In genomic region chr2:62484906-62485305, GRCm38 (mm10) we compare ENCODE assay signal across 16 mouse cellular contexts. TPM values are rescaled to one million over a fixed set of nuclear protein-coding genes. Genes with fewer than 3 reads are reported as not detected.
DNase-seq lines count a peak whose midpoint lies in the region; ATAC-seq and TF ChIP-seq lines count a peak whose summit lies in the region.
"Had no signal": no experiment of that assay in that cellular context is flagged by ENCODE, and none has a peak within 500 bp of the region (broad histone marks: within the 10 kb centered on the region; RNA-seq: fewer than 3 reads in every experiment).

No protein-coding gene starts in this region.

- ATAC-seq in megakaryocyte progenitor cell, adult 5-6 weeks (replicated peaks; ENCODE audit: poor library complexity), result peak; percentile 48; the same call in 1 of the 2 replicates
- no peak for ATAC-seq in forebrain, embryonic 12.5 days (ENCODE audit: low FRiP score)
- ATAC-seq in midbrain, embryonic 14.5 days (ENCODE audit: low FRiP score, low TSS enrichment), result no peak
- ATAC-seq: intestine, embryonic 15.5 days had no signal

- no peak for TF ChIP-seq CTCF in cerebellum, adult 2 months (IDR thresholded peaks at IDR 0.05; ENCODE audit: borderline replicate concordance, insufficient read depth, low read depth, low read length)

- 58% methylated on average over 3 of the region's 3 CpGs for WGBS in cerebellum, adult 2 months
- WGBS in forebrain, embryonic 12.5 days, result 88% methylated on average over 3 of the region's 3 CpGs
- 90% methylated on average over 3 of the region's 3 CpGs for WGBS in midbrain, embryonic 14.5 days

- intact Hi-C loops in left cerebral cortex, postnatal 4 days (cut with DNase I), result no loop called here
- intact Hi-C loops in left cerebral cortex, postnatal 25 days (cut with DNase I), result no loop called here

- H3K4me1 ChIP-seq in cerebellum, adult 2 months (ENCODE audit: control insufficient read depth, insufficient read depth, low read length), result no peaks in the 10 kb centered on the region
- no peaks in the 10 kb centered on the region for H3K4me1 ChIP-seq in forebrain, embryonic 12.5 days
- H3K4me1 ChIP-seq in midbrain, embryonic 14.5 days (ENCODE audit: control insufficient read depth, insufficient read depth, low read length), result 0 out of 2 replicates have a peak, but pooled peaks cover 3% of the 10 kb centered on the region
- H3K4me1 ChIP-seq: intestine, embryonic 15.5 days; limb, embryonic 15.5 days; megakaryocyte, embryonic 14.5 days had no signal

- no peaks in the 10 kb centered on the region for H3K9me3 ChIP-seq in forebrain, embryonic 12.5 days
- H3K9me3 ChIP-seq in midbrain, embryonic 14.5 days (ENCODE audit: control insufficient read depth, low read length), result no peaks in the 10 kb centered on the region
- H3K9me3 ChIP-seq: intestine, embryonic 15.5 days; limb, embryonic 15.5 days; megakaryocyte, embryonic 14.5 days had no signal

- no peaks in the 10 kb centered on the region for H3K36me3 ChIP-seq in forebrain, embryonic 12.5 days (replicated peaks)
- H3K36me3 ChIP-seq in midbrain, embryonic 14.5 days (ENCODE audit: control insufficient read depth, insufficient read depth, low read length), result no peaks in the 10 kb centered on the region
- H3K36me3 ChIP-seq: intestine, embryonic 15.5 days; limb, embryonic 15.5 days had no signal

- no peak overlapping the region for H3K9ac ChIP-seq in forebrain, embryonic 12.5 days
- H3K9ac ChIP-seq in midbrain, embryonic 14.5 days (replicated peaks; ENCODE audit: low read length), result no peak overlapping the region
- H3K9ac ChIP-seq: intestine, embryonic 15.5 days; limb, embryonic 15.5 days had no signal

- DNase-seq in cerebellum, postnatal 10 days, result peak; percentile 13 to 46
- DNase-seq in cerebellum, adult 2 months, result no peak
- peak; percentile 15 for DNase-seq in left cerebral cortex, postnatal 4 days
- DNase-seq in left cerebral cortex, postnatal 25 days (ENCODE audit: low spot score in 2 of 2), result no peak
- DNase-seq in ES-CJ7 (ENCODE audit: low read depth, low spot score), result peak; percentile 7
- no peak for DNase-seq in midbrain, embryonic 14.5 days
- DNase-seq: cerebellum, postnatal 36 days; thymus, adult 2 months had no signal

- no peak overlapping the region for H3K4me3 ChIP-seq in cerebellum, adult 2 months (replicated peaks; ENCODE audit: insufficient read depth, low read depth, low read length)
- no peak overlapping the region for H3K4me3 ChIP-seq in forebrain, embryonic 12.5 days (replicated peaks)
- H3K4me3 ChIP-seq in midbrain, embryonic 14.5 days (replicated peaks; ENCODE audit: low read depth, low read length), result no peak overlapping the region
- H3K4me3 ChIP-seq: intestine, embryonic 15.5 days; limb, embryonic 15.5 days; megakaryocyte, embryonic 14.5 days had no signal

- no peak for TF ChIP-seq POLR2A in cerebellum, adult 2 months (IDR thresholded peaks at IDR 0.05; ENCODE audit: borderline replicate concordance, insufficient read depth, low read length)

- H3K27ac ChIP-seq in cerebellum, adult 2 months (ENCODE audit: insufficient read depth, low read length), result no peak overlapping the region
- H3K27ac ChIP-seq in forebrain, embryonic 12.5 days, result no peak overlapping the region
- no peak overlapping the region for H3K27ac ChIP-seq in midbrain, embryonic 14.5 days (replicated peaks; ENCODE audit: low read depth, low read length)
- H3K27ac ChIP-seq: intestine, embryonic 15.5 days; limb, embryonic 15.5 days had no signal

- H3K27me3 ChIP-seq in cerebellum, adult 2 months (ENCODE audit: control insufficient read depth, insufficient read depth, low read length), result no peaks in the 10 kb centered on the region
- H3K27me3 ChIP-seq in forebrain, embryonic 12.5 days, result no peaks in the 10 kb centered on the region
- no peaks in the 10 kb centered on the region for H3K27me3 ChIP-seq in midbrain, embryonic 14.5 days (ENCODE audit: control insufficient read depth, insufficient read depth, low read length)
- H3K27me3 ChIP-seq: intestine, embryonic 15.5 days; limb, embryonic 15.5 days; megakaryocyte, embryonic 14.5 days had no signal

- no peak overlapping the region for H3K4me2 ChIP-seq in forebrain, embryonic 12.5 days
- H3K4me2 ChIP-seq in midbrain, embryonic 14.5 days (ENCODE audit: low read length), result no peak overlapping the region
- H3K4me2 ChIP-seq: intestine, embryonic 15.5 days; limb, embryonic 15.5 days had no signal

RNA-seq across cellular contexts. Expression of gene Gcg, which starts 1.5 kb away (rescaled TPM):
- 0.41 TPM in 1 of 2 replicates, not detected in the other for polyA plus RNA-seq in cerebellum, adult 2 months (2012; rRNA removed)
- total RNA-seq in left cerebral cortex, postnatal 4 days (2021), result 1 to 10 TPM in 1 of 2 experiments, under 1 TPM in 1; 0.84 to 1.1 TPM
- total RNA-seq in left cerebral cortex, postnatal 25 days (2021), result not detected
- total RNA-seq in megakaryocyte progenitor cell, adult 5-6 weeks (2015), result not detected in 2 replicates
- total RNA-seq in megakaryocyte progenitor cell, adult 5-6 weeks (2017), result not detected in 2 replicates
- 0.65 and 1.1 TPM in 2 replicates for polyA plus RNA-seq in forebrain, embryonic 12.5 days (2016; fragmentation: Nextera tagmentation; extraction: Ambion mirVana)
- 0.79 and 1.3 TPM in 2 replicates for polyA plus RNA-seq in midbrain, embryonic 14.5 days (2014; fragmentation: Nextera tagmentation; extraction: Ambion mirVana)
- total RNA-seq: granulocyte monocyte progenitor cell, adult 5-6 weeks; heart, postnatal 25 days; left cerebral cortex, adult 18-20 months had no signal
- polyA plus RNA-seq: limb, embryonic 15.5 days had no signal

Comparison
In these comparisons a context has a peak if more than half of its experiments do, and no peak if none do; other contexts are left out.
1. DNase-seq: peak in cerebellum, postnatal 10 days (2 of 2), left cerebral cortex, postnatal 4 days (single experiment) and ES-CJ7 (single experiment); none in cerebellum, adult 2 months (0 of 2), left cerebral cortex, postnatal 25 days (0 of 2) and midbrain, embryonic 14.5 days (single experiment).